22 mouse cellular contexts compared by ENCODE assay signal in the genomic region with DNA sequence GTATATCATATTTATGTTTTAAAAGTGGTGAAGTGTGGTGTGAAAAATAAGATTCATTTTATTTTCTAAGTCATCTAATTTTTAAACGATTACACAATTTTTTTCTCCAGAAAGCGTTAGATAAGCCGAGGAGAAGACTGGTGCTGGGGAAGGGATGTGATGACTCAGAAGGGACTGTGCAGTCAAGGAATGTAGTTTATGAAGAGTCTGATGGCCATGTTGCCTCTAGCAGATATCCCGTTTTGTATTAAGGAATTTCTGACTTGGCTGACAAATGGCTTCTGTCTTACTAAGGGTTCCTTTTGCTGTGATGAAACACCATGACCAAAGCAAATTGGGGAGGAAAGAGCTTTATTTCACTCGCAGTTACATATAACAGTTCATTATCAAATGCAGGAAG.
DNase-seq lines count a peak whose midpoint lies in the region; ATAC-seq lines count a peak whose summit lies in the region.
"Had no signal": no experiment of that assay in that cellular context is flagged by ENCODE, and none has a peak within 500 bp of the region (broad histone marks: within the 10 kb centered on the region; RNA-seq: fewer than 3 reads in every experiment).

No protein-coding gene starts in this region.

- peak; percentile 19 for DNase-seq in heart, embryonic 10.5 days (ENCODE audit: low spot score)
- no peak for DNase-seq in heart, postnatal 10 days
- DNase-seq in 3T3-L1 (ENCODE audit: low read depth, low spot score) (peak; percentile 70), NIH3T3 (ENCODE audit: low read depth) (peak; percentile 32)
- no peak for DNase-seq in left cerebral cortex, adult 8-10 months (ENCODE audit: low spot score in 2 of 2)
- no peak for DNase-seq in liver, embryonic 11.5 days (ENCODE audit: low spot score)
- no peak for DNase-seq in ovary, postnatal 14 days (ENCODE audit: low spot score)
- DNase-seq: adrenal gland, adult 8-10 months; adrenal gland, postnatal 25 days; cerebellum, adult 18-20 months; cerebellum, postnatal 14 days; gastrocnemius, adult 2 months; gastrocnemius, postnatal 14 days; heart, adult 11 months; heart, postnatal 36 days had no signal

- no peak overlapping the region for H3K4me2 ChIP-seq in liver, embryonic 11.5 days
- H3K4me2 ChIP-seq: heart, embryonic 12.5 days; heart, embryonic 15.5 days; hindbrain, embryonic 13.5 days; intestine, embryonic 15.5 days had no signal

- H3K9me3 ChIP-seq in heart, embryonic 10.5 days, result no peaks in the 10 kb centered on the region
- no peaks in the 10 kb centered on the region for H3K9me3 ChIP-seq in liver, embryonic 11.5 days (ENCODE audit: control insufficient read depth, low read length)
- H3K9me3 ChIP-seq: heart, embryonic 12.5 days; heart, embryonic 15.5 days; hindbrain, embryonic 10.5 days; hindbrain, embryonic 13.5 days; intestine, embryonic 15.5 days had no signal

- no peaks in the 10 kb centered on the region for H3K4me1 ChIP-seq in heart, embryonic 10.5 days
- H3K4me1 ChIP-seq in brown adipose tissue, adult 24 weeks (ENCODE audit: control insufficient read depth, insufficient read depth, insufficient read length, low read length), result no peaks in the 10 kb centered on the region
- H3K4me1 ChIP-seq in liver, embryonic 11.5 days (replicated peaks; ENCODE audit: control insufficient read depth, insufficient read depth, low read length), result no peaks in the 10 kb centered on the region
- H3K4me1 ChIP-seq: heart, embryonic 12.5 days; heart, embryonic 15.5 days; hindbrain, embryonic 10.5 days; hindbrain, embryonic 13.5 days; intestine, embryonic 15.5 days had no signal

- 63% methylated on average over 5 of the region's 5 CpGs for WGBS in heart, embryonic 10.5 days
- 71% methylated on average over 5 of the region's 5 CpGs for WGBS in liver, embryonic 11.5 days

- H3K4me3 ChIP-seq in heart, embryonic 10.5 days, result no peak overlapping the region
- no peak overlapping the region for H3K4me3 ChIP-seq in brown adipose tissue, adult 24 weeks (ENCODE audit: insufficient read depth, low read depth, low read length)
- no peak overlapping the region for H3K4me3 ChIP-seq in liver, embryonic 11.5 days (ENCODE audit: low read depth, low read length)
- H3K4me3 ChIP-seq: gastrocnemius, adult 2 months; heart, embryonic 12.5 days; heart, embryonic 15.5 days; hindbrain, embryonic 10.5 days; hindbrain, embryonic 13.5 days; intestine, embryonic 15.5 days had no signal

- peaks cover 63% of the 10 kb centered on the region for H3K36me3 ChIP-seq in heart, embryonic 10.5 days
- 0 out of 2 replicates have a peak, but pooled peaks cover 2% of the 10 kb centered on the region for H3K36me3 ChIP-seq in liver, embryonic 11.5 days (ENCODE audit: control insufficient read depth, insufficient read depth, low read length)
- H3K36me3 ChIP-seq: hindbrain, embryonic 10.5 days; hindbrain, embryonic 13.5 days had no signal

- no peak overlapping the region for H3K27ac ChIP-seq in heart, embryonic 10.5 days
- H3K27ac ChIP-seq in brown adipose tissue, adult 24 weeks (replicated peaks; ENCODE audit: low read depth, low read length), result peak overlapping the region; percentile 26; the same call in 1 of the 2 replicates
- no peak overlapping the region for H3K27ac ChIP-seq in liver, embryonic 11.5 days (ENCODE audit: low read depth, low read length)
- H3K27ac ChIP-seq: heart, embryonic 15.5 days; hindbrain, embryonic 10.5 days; hindbrain, embryonic 13.5 days; intestine, embryonic 15.5 days had no signal

- H3K27me3 ChIP-seq in heart, embryonic 10.5 days (ENCODE audit: insufficient read depth, poor library complexity, severe bottlenecking), result no peaks in the 10 kb centered on the region
- H3K27me3 ChIP-seq in liver, embryonic 11.5 days (replicated peaks; ENCODE audit: control insufficient read depth, insufficient read depth, low read length), result no peaks in the 10 kb centered on the region
- H3K27me3 ChIP-seq: heart, embryonic 12.5 days; heart, embryonic 15.5 days; hindbrain, embryonic 13.5 days; intestine, embryonic 15.5 days had no signal

- H3K9ac ChIP-seq in liver, embryonic 11.5 days (ENCODE audit: low read depth, low read length), result no peak overlapping the region
- H3K9ac ChIP-seq: forebrain, postnatal 0 days; heart, embryonic 12.5 days; heart, embryonic 15.5 days; hindbrain, embryonic 13.5 days; intestine, embryonic 15.5 days had no signal

- no peak for ATAC-seq in liver, embryonic 11.5 days (replicated peaks; ENCODE audit: low FRiP score)
- ATAC-seq: forebrain, postnatal 0 days; intestine, embryonic 15.5 days had no signal

- intact Hi-C loops in heart, postnatal 10 days (cut with DNase I), result loop anchor here (2.0 kb wide), 1 partner anchor 163 kb away; no protein-coding TSS in a partner anchor

Comparison
In these comparisons a context has a peak if more than half of its experiments do, and no peak if none do; other contexts are left out.
1. DNase-seq: peak in heart, embryonic 10.5 days (single experiment), 3T3-L1 (single experiment) and NIH3T3 (single experiment); none in heart, postnatal 10 days (0 of 2), left cerebral cortex, adult 8-10 months (0 of 2), liver, embryonic 11.5 days (single experiment) and ovary, postnatal 14 days (single experiment).